Mouse (Mus musculus) kidney, embryonic 16.5 days (tissue): ENCODE measurements around the gene Krt28. TPM values are rescaled to one million over a fixed set of nuclear protein-coding genes. Genes with fewer than 3 reads are reported as not detected.

Experiments
- ATAC-seq: fragments of 200-750 bp; cut with Nextera tagmentation; 2 replicates; pipeline ENCODE4 v1.8.0; 2017; ENCODE audit warnings: moderate TSS enrichment; ENCODE audit not compliant: low FRiP score, low TSS enrichment
- H3K27ac ChIP-seq: fragments of 300-500 bp; sonication (generic); 2 replicates; pipeline ENCODE4 v1.5.1; 2014; ENCODE audit warnings: low read length
- H3K27me3 ChIP-seq: fragments of 300-500 bp; sonication (generic); 2 replicates; pipeline ENCODE4 v1.6.1; 2014; ENCODE audit warnings: low read length, control low read depth, mixed read lengths; ENCODE audit not compliant: insufficient read depth
- H3K36me3 ChIP-seq: fragments of 300-500 bp; sonication (generic); 2 replicates; pipeline ENCODE4 v1.6.1; 2014; ENCODE audit warnings: low read length, control low read depth, mixed read lengths; ENCODE audit not compliant: insufficient read depth
- H3K4me1 ChIP-seq: fragments of 300-500 bp; sonication (generic); 2 replicates; pipeline ENCODE4 v1.6.1; 2014; ENCODE audit warnings: low read length, control low read depth, mixed read lengths; ENCODE audit not compliant: insufficient read depth
- H3K4me2 ChIP-seq: fragments of 300-500 bp; sonication (generic); replicated peaks from 2 replicates; pipeline ENCODE4 v1.6.1; 2014; ENCODE audit warnings: low read depth, low read length
- H3K4me3 ChIP-seq: fragments of 300-500 bp; sonication (generic); 2 replicates; pipeline ENCODE4 v1.5.1; 2014; ENCODE audit warnings: mild to moderate bottlenecking, low read length
- H3K9ac ChIP-seq: fragments of 300-500 bp; sonication (generic); replicated peaks from 2 replicates; pipeline ENCODE4 v1.6.1; 2014; ENCODE audit warnings: low read length
- H3K9me3 ChIP-seq: fragments of 300-500 bp; sonication (generic); 2 replicates; pipeline ENCODE4 v1.6.1; 2016; ENCODE audit warnings: low read length, control low read depth
- WGBS: fragments of 180-500 bp; shearing (Covaris S2); extraction: QIAGEN DNeasy Blood & Tissue Kit; methylation state at CpG from one replicate; pipeline ENCODE4 v1.1.7; 2014; 5-methylcytosine and 5-hydroxymethylcytosine counted together
- polyA plus RNA-seq: library from polyadenylated mRNA; unstranded; fragments of >200 nt; fragmentation: Nextera tagmentation; extraction: Ambion mirVana; gene quantifications from 2 replicates; pipeline ENCODE4 v1.2.1, GENCODE M21; 2015

The Krt28 gene
- polyA plus RNA-seq, 1 experiment from 2014 or later: 0.12 TPM

DNA sequence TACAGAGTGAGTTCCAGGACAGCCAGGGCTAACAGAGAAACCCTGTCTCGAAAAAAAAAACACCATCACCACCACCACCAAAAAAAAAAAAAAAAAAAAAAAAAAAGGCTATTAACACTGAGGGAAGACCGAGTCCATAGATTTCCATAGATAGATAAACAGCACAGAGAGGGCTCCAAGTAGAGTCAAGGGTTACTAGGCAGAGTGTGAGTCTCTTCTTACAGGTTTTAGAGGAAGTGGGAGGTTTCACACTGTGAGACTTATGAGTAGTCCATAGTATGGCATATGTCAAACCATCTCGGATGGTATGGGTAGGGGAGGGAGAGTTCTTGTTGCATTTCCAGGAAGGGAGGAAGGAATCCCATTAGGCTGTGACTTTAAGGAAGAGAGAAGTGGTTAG lies 23.4 kb upstream of the Krt28 start:
- H3K4me3 ChIP-seq: no peak overlapping the region
- ATAC-seq: no peak
- no peaks in the 10 kb centered on the region for H3K4me1 ChIP-seq
- no peak overlapping the region for H3K27ac ChIP-seq
- H3K36me3 ChIP-seq: no peaks in the 10 kb centered on the region
- 66% methylated on average over 3 of the region's 3 CpGs for WGBS
- H3K27me3 ChIP-seq: no peaks in the 10 kb centered on the region
- no peaks in the 10 kb centered on the region for H3K9me3 ChIP-seq
- no peak overlapping the region for H3K9ac ChIP-seq
- H3K4me2 ChIP-seq: no peak overlapping the region

DNA sequence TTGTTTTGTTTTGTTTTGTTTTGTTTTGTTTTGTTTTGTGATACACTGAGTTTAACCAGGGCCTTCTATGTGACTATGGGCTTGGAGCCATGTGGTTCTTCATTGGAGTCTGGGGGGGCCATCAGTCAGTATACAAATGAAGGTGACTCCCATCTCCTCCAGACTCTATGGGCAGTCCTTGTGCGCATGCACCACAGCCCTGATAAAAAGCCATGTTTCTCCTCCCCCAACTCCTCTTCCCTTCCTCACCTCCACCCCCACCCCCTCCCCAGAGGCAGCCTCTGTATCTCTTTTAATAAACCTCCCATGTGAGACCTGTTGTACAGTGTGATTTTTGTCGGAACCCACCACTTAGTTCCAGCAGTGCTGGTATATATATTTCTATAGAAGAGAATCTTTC lies 22.0 kb upstream of the Krt28 start:
- no peak overlapping the region for H3K4me3 ChIP-seq
- H3K4me1 ChIP-seq: no peaks in the 10 kb centered on the region
- no peak for ATAC-seq
- H3K27ac ChIP-seq: no peak overlapping the region
- H3K9me3 ChIP-seq: no peaks in the 10 kb centered on the region
- no peaks in the 10 kb centered on the region for H3K36me3 ChIP-seq
- H3K27me3 ChIP-seq: no peaks in the 10 kb centered on the region
- WGBS: 89% methylated on average over 2 of the region's 2 CpGs
- H3K9ac ChIP-seq: no peak overlapping the region
- no peak overlapping the region for H3K4me2 ChIP-seq

DNA sequence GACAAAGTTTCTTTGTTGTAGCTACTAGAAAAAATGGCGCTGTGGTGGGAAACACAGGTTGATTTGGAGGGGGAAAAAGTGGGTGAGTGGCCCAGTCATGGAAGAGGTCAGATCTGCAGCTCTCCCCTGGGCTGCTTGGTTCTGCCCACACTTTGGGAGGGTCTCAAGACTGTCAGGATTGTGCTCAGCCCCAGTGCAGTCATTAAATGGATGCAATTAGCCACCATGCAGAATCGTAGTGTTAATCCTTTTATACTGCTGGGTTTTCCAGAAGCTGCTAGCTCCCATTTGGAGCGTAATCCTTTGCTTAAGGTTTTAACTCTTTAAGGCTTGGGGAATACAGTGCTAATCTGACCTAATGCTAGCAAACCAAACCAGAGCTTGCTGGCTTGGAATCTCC lies 21.3 kb upstream of the Krt28 start:
- no peak overlapping the region for H3K4me3 ChIP-seq
- ATAC-seq: no peak

DNA sequence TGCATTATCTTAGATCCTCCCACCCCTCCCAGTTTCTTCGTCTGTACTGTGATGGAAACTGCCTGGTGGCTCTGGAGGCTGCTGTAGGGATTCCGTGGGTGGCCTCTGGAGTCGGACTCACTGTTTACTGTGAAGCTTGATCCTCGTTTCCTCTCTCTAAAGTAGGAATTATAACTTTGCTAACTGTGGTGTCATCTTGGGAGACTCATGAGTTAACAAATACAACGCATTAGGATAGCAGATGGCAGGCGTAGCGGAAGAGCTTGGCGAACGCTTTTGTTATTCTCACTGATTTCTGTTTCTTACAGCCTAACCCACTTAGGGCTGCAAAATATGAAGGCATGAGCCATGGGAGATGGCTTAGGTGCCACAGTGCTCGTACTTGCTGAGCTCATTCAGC lies 17.8 kb upstream of the Krt28 start:
- Histone ChIP-seq H3K36me3 (no peaks in the 10 kb centered on the region), H3K27me3 (no peaks in the 10 kb centered on the region), H3K4me2 (no peak overlapping the region), H3K9me3 (no peaks in the 10 kb centered on the region), H3K4me3 (no peak overlapping the region), H3K27ac (no peak overlapping the region), H3K9ac (no peak overlapping the region), H3K4me1 (no peaks in the 10 kb centered on the region)
- no peak for ATAC-seq
- WGBS: 85% methylated on average over 10 of the region's 10 CpGs

More for the DNA sequence above, 21.3 kb upstream of the Krt28 start:
- Histone ChIP-seq H3K27ac (no peak overlapping the region), H3K9me3 (no peaks in the 10 kb centered on the region), H3K36me3 (no peaks in the 10 kb centered on the region), H3K4me2 (no peak overlapping the region), H3K27me3 (no peaks in the 10 kb centered on the region), H3K9ac (no peak overlapping the region), H3K4me1 (no peaks in the 10 kb centered on the region)
- WGBS: 38% methylated on average over 3 of the region's 3 CpGs

DNA sequence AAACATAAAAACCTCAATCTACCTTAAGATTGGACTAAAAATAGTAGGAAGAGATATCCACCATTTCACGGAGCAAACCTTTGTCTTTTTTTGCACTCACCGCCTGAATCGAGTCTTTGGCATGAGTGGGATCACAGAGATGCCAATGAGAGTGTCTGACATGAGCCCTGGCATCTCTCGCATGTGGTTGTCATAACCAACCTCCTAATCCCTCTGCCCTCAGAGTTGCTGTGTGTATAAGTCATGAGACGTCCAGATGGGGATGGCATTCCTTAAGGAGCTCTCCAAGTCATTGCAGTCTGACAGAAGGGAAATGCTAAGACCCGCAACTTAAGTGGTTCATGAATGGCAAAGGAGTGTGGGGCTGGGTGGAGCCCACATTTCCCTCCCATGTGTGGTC lies 16.7 kb upstream of the Krt28 start:
- no peaks in the 10 kb centered on the region for H3K9me3 ChIP-seq
- no peak overlapping the region for H3K4me2 ChIP-seq
- H3K27ac ChIP-seq: no peak overlapping the region
- H3K36me3 ChIP-seq: no peaks in the 10 kb centered on the region
- no peak overlapping the region for H3K4me3 ChIP-seq
- 82% methylated on average over 6 of the region's 6 CpGs for WGBS
- no peaks in the 10 kb centered on the region for H3K27me3 ChIP-seq
- H3K9ac ChIP-seq: no peak overlapping the region
- ATAC-seq: no peak
- H3K4me1 ChIP-seq: no peaks in the 10 kb centered on the region; the same call in 1 of the 2 replicates

DNA sequence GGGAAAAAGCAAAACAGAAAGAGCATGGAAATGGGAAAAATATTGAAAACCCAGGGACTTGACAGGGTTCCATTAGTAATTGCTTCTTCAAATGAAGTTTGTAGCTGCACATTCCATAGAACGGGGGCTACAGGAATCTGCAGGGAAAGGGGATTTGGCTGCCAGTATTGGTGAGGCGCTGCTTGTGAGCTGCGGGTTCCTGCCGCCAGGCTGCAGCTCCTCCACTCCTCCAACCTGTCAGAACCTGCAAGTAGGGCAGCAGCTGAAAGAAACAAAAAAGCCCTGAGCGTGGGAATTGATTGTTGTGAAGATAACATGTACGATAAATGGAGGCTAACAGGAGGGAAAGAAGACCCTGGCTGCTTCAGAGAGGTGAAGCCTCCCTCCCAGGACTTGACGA lies 16.2 kb upstream of the Krt28 start:
- Histone ChIP-seq H3K4me3 (no peak overlapping the region), H3K36me3 (no peaks in the 10 kb centered on the region), H3K27me3 (no peaks in the 10 kb centered on the region), H3K27ac (no peak overlapping the region), H3K4me1 (no peaks in the 10 kb centered on the region; the same call in 1 of the 2 replicates), H3K9me3 (no peaks in the 10 kb centered on the region), H3K9ac (no peak overlapping the region), H3K4me2 (no peak overlapping the region)
- no peak for ATAC-seq
- 70% methylated on average over 7 of the region's 7 CpGs for WGBS

DNA sequence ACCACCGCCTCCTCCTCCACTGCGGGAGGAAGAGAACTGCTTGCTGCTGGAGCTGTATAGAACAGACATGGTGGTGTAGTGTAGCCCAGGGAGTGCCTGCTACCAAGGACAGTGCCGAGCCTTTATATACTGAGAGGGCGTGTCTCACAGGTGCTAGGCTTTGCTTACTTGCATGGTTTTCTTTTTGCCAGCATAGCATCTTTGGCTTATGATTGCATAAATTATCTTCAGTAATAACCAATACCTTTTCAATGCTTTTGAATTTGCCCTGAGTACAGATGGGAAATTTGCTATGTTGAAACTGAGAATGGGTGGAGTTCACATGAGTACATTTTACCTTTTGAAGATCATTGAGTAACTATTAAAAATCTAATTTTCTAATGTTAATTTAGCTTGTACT lies 14.6 kb upstream of the Krt28 start, which contains the start of gene Krt10:
Gene Krt10, minus strand, starts transcription at position 101 of the 400 bp plus-strand sequence.
- WGBS: 88% methylated on average over 4 of the region's 4 CpGs
- H3K27me3 ChIP-seq: no peaks in the 10 kb centered on the region
- ATAC-seq: no peak
- no peaks in the 10 kb centered on the region for H3K9me3 ChIP-seq
- H3K4me2 ChIP-seq: no peak within 1 kb of the TSS
- no peak within 1 kb of the TSS for H3K4me3 ChIP-seq
- H3K9ac ChIP-seq: no peak within 1 kb of the TSS
- no peak within 1 kb of the TSS for H3K27ac ChIP-seq
- H3K4me1 ChIP-seq: no peaks in the 10 kb centered on the region; the same call in 1 of the 2 replicates
- no peaks in the 10 kb centered on the region for H3K36me3 ChIP-seq

DNA sequence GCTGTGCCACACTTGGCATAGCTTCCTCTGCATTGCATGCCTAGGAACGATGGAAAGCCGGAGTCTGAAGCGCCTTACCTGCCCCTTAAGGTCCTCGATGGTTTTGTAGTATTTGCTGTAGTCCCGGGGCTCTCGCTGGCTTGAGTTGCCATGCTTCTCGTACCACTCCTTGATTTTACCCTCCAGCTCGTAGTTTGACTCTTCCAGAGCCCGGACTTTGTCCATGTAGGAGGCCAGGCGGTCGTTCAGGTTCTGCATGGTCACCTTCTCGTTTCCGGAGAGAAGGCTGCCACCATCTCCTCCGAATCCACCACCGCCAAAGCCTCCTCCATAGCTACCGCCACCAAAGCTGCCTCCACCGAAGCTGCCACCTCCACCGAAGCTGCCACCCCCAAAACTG lies 14.0 kb upstream of the Krt28 start:
- no peaks in the 10 kb centered on the region; the same call in 1 of the 2 replicates for H3K4me1 ChIP-seq
- 89% methylated on average over 18 of the region's 18 CpGs for WGBS
- H3K27ac ChIP-seq: no peak overlapping the region
- no peak overlapping the region for H3K4me3 ChIP-seq
- no peak for ATAC-seq
- no peak overlapping the region for H3K9ac ChIP-seq
- no peaks in the 10 kb centered on the region for H3K27me3 ChIP-seq
- H3K36me3 ChIP-seq: no peaks in the 10 kb centered on the region
- no peak overlapping the region for H3K4me2 ChIP-seq
- no peaks in the 10 kb centered on the region for H3K9me3 ChIP-seq

DNA sequence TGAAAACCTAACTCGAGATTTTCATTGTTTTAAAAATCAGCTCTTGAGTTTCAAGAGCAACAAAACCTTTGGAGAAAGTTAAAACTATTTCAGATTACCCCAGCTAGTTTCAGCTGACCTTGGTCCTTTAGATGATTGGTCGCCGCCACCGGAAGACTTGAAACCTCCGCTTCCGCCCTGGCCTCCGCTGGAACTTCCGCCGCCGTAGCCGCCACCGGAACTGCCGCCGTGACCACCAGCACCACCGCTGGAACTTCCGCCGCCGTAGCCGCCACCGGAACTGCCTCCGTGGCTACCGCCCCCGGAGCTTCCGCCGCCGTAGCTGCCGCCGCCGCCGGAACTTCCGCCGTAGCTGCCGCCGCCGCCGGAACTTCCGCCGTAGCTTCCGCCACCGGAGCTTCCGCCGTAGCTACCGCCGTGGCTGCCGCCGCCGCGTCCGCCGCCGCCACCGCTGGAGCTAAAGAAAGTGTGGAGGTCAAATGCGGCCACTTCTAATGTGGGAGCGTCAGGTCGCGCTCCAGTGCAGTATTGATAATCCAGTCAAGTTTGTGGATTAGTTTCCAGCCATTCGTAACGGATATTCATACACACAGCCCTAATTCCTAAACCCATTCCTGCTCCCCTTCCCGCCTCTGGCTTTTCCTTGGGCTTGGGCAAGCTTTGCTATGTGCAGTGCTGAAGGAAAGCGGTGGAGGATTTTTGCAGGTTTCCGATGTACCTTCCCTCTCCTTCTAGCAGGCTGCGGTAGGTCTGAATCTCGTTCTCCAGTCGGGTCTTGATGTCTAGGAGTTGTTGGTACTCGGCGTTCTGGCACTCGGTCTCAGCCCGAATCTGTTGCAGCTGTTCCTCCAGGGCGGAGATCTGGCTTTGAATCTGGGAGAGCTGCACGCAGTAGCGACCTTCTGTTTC lies 11.4 kb upstream of the Krt28 start:
- Histone ChIP-seq H3K36me3 (no peaks in the 10 kb centered on the region), H3K9ac (peak overlapping the region; percentile 83), H3K9me3 (no peaks in the 10 kb centered on the region), H3K27me3 (peaks cover 3% of the 10 kb centered on the region; the same call in 1 of the 2 replicates), H3K27ac (peak overlapping the region; percentile 100), H3K4me2 (peak overlapping the region; percentile 80), H3K4me3 (peak overlapping the region; percentile 74), H3K4me1 (no peaks in the 10 kb centered on the region; the same call in 1 of the 2 replicates)
- ATAC-seq: peak; percentile 89
- 1% methylated on average over 71 of the region's 71 CpGs for WGBS

DNA sequence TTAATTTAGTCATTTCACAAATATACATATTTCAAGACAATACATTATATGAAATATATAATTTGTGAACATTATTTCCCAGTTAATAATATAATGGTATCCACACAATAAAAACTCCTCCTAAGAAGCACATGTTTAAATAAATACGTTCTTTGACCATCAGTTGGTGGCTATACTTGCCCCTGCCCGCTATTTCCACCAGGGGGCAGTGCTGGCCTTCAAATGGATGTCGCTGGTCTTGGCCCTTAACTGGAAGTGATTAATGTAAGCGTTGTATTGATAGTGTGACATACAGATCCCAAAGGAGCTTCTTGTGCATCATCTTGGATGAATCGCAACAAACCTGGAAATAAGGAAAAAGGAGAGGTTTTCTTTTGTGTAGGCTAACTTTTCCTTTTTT lies 4.9 kb upstream of the Krt28 start:
- H3K27ac ChIP-seq: no peak overlapping the region
- H3K9ac ChIP-seq: no peak overlapping the region
- no peak overlapping the region for H3K4me3 ChIP-seq
- no peak for ATAC-seq
- no peak overlapping the region for H3K4me2 ChIP-seq
- peaks cover 3% of the 10 kb centered on the region; the same call in 1 of the 2 replicates for H3K27me3 ChIP-seq
- H3K9me3 ChIP-seq: no peaks in the 10 kb centered on the region
- H3K4me1 ChIP-seq: no peaks in the 10 kb centered on the region
- WGBS: 20% methylated on average over 5 of the region's 5 CpGs
- H3K36me3 ChIP-seq: no peaks in the 10 kb centered on the region
